In genomic region chr3:60437678-60438232, GRCm38 (mm10) we compare ENCODE assay signal across 9 mouse cellular contexts. TPM values are rescaled to one million over a fixed set of nuclear protein-coding genes. Genes with fewer than 3 reads are reported as not detected.
DNase-seq lines count a peak whose midpoint lies in the region; ATAC-seq and TF ChIP-seq lines count a peak whose summit lies in the region.
"Had no signal": no experiment of that assay in that cellular context is flagged by ENCODE, and none has a peak within 500 bp of the region (broad histone marks: within the 10 kb centered on the region; RNA-seq: fewer than 3 reads in every experiment).

No protein-coding gene starts in this region.

- 0 out of 2 replicates have a peak, but pooled peaks cover 4% of the 10 kb centered on the region for H3K4me1 ChIP-seq in limb, embryonic 14.5 days (ENCODE audit: control insufficient read depth, insufficient read depth, low read length)
- no peaks in the 10 kb centered on the region for H3K4me1 ChIP-seq in limb, embryonic 10.5 days
- H3K4me1 ChIP-seq in brown adipose tissue, adult 24 weeks (ENCODE audit: control insufficient read depth, insufficient read depth, insufficient read length, low read length), result peaks cover 4% of the 10 kb centered on the region

- H3K27me3 ChIP-seq in limb, embryonic 14.5 days (ENCODE audit: control insufficient read depth, insufficient read depth, low read length), result no peaks in the 10 kb centered on the region
- no peaks in the 10 kb centered on the region for H3K27me3 ChIP-seq in limb, embryonic 10.5 days (ENCODE audit: low read depth, poor library complexity, severe bottlenecking)

- peak; percentile 61 for DNase-seq in limb, embryonic 14.5 days (ENCODE audit: low spot score)
- no peak for DNase-seq in limb, embryonic 10.5 days (ENCODE audit: low spot score)
- DNase-seq in kidney, adult 9 months, result peak; percentile 75
- peak; percentile 82 for DNase-seq in skeletal muscle tissue, adult 2 months (ENCODE audit: low read depth, low spot score)
- no peak for DNase-seq in left cerebral cortex, adult 2 months (ENCODE audit: extremely low spot score in 1 of 2, low spot score in 2 of 2)
- no peak for DNase-seq in layer of hippocampus, postnatal 10 days (ENCODE audit: low spot score in 2 of 2)
- no peak for DNase-seq in cerebellum, postnatal 36 days
- DNase-seq: cerebellum, adult 8-10 months had no signal

- 41% methylated on average over 1 of the region's 1 CpGs for WGBS in limb, embryonic 14.5 days
- WGBS in limb, embryonic 10.5 days, result 76% methylated on average over 1 of the region's 1 CpGs

- H3K4me3 ChIP-seq in limb, embryonic 14.5 days (replicated peaks; ENCODE audit: low read length), result no peak overlapping the region
- no peak overlapping the region for H3K4me3 ChIP-seq in limb, embryonic 10.5 days
- no peak overlapping the region for H3K4me3 ChIP-seq in brown adipose tissue, adult 24 weeks (ENCODE audit: insufficient read depth, low read depth, low read length)
- no peak overlapping the region for H3K4me3 ChIP-seq in left cerebral cortex, adult 2 months

- no peaks in the 10 kb centered on the region for H3K36me3 ChIP-seq in limb, embryonic 14.5 days (ENCODE audit: control insufficient read depth, insufficient read depth, low read length)
- H3K36me3 ChIP-seq in limb, embryonic 10.5 days, result no peaks in the 10 kb centered on the region

- TF ChIP-seq POLR2A in limb, embryonic 14.5 days (IDR thresholded peaks at IDR 0.05; ENCODE audit: borderline replicate concordance, extremely low read depth, insufficient read depth, insufficient read length), result no peak

- H3K4me2 ChIP-seq in limb, embryonic 14.5 days (replicated peaks; ENCODE audit: low read depth, low read length, severe bottlenecking), result no peak overlapping the region

- intact Hi-C loops in left cerebral cortex, adult 2 months (cut with DNase I), result no loop called here

- H3K9ac ChIP-seq in limb, embryonic 14.5 days (ENCODE audit: low read depth, low read length, severe bottlenecking), result no peak overlapping the region

- H3K27ac ChIP-seq in limb, embryonic 14.5 days (replicated peaks; ENCODE audit: low read depth, low read length), result no peak overlapping the region
- H3K27ac ChIP-seq in limb, embryonic 10.5 days, result no peak overlapping the region
- H3K27ac ChIP-seq in brown adipose tissue, adult 24 weeks (replicated peaks; ENCODE audit: low read depth, low read length), result peak overlapping the region; percentile 99
- no peak overlapping the region for H3K27ac ChIP-seq in left cerebral cortex, adult 2 months

- no peak for ATAC-seq in limb, embryonic 14.5 days (ENCODE audit: low FRiP score, low read depth)

- TF ChIP-seq CTCF in left cerebral cortex, adult 2 months (IDR thresholded peaks at IDR 0.05), result no peak

- no peaks in the 10 kb centered on the region for H3K9me3 ChIP-seq in limb, embryonic 14.5 days (ENCODE audit: control insufficient read depth, low read length)
- H3K9me3 ChIP-seq in limb, embryonic 10.5 days (replicated peaks), result no peaks in the 10 kb centered on the region

RNA-seq across cellular contexts. Expression of gene Mbnl1, which starts 34.9 kb away (rescaled TPM):
- 40.2 and 48.3 TPM in 2 replicates for polyA plus RNA-seq in limb, embryonic 14.5 days (2012; rRNA removed)
- polyA plus RNA-seq in limb, embryonic 14.5 days (2014; fragmentation: Nextera tagmentation; extraction: Ambion mirVana), result 123 and 124 TPM in 2 replicates
- polyA plus RNA-seq in limb, embryonic 10.5 days (2016; fragmentation: Nextera tagmentation; extraction: Ambion mirVana), result 51.2 and 53.1 TPM in 2 replicates
- polyA plus RNA-seq in brown adipose tissue, adult 24 weeks (2012; ENCODE audit: insufficient read depth, insufficient read length, missing spikeins), result 127 and 136 TPM in 2 replicates
- 100 to 1,000 TPM; 142 to 145 TPM for total RNA-seq in left cerebral cortex, adult 2 months (2021)
- 100 to 1,000 TPM in 1 of 2 experiments, 10 to 100 TPM in 1; 81.9 to 108 TPM for total RNA-seq in layer of hippocampus, postnatal 10 days (2021)

Comparison
In these comparisons a context has a peak if more than half of its experiments do, and no peak if none do; other contexts are left out.
1. DNase-seq: peak in limb, embryonic 14.5 days (single experiment), kidney, adult 9 months (single experiment) and skeletal muscle tissue, adult 2 months (single experiment); none in limb, embryonic 10.5 days (single experiment), left cerebral cortex, adult 2 months (0 of 2), layer of hippocampus, postnatal 10 days (0 of 2) and cerebellum, postnatal 36 days (0 of 2).